Mouse (Mus musculus): Measurements from ENCODE around the gene Lrriq1. TPM values are rescaled to one million over a fixed set of nuclear protein-coding genes. Genes with fewer than 3 reads are reported as not detected.
A peak's percentile ranks its signal among the peaks of the same experiment; 100 is the strongest.

Gene Lrriq1
- polyA plus RNA-seq (2016; fragmentation: Nextera tagmentation; extraction: Ambion mirVana) = 1.1 TPM in 2 replicates

GRCm38 (mm10) chr10:103235707-103236459 lies at the start of gene Lrriq1:
Gene Lrriq1, minus strand, starts transcription at chr10:103236322.
- 0 out of 2 replicates have a peak within 1 kb of the TSS, but pooled peaks have one; percentile 17 for H3K27ac ChIP-seq (replicated peaks)
- H3K36me3 ChIP-seq = no peaks in the 10 kb centered on the region
- H3K27me3 ChIP-seq (ENCODE audit: low read depth, poor library complexity, severe bottlenecking) = no peaks in the 10 kb centered on the region
- peak within 1 kb of the TSS; percentile 74 for H3K4me3 ChIP-seq
- peaks cover 6% of the 10 kb centered on the region; the same call in 1 of the 2 replicates for H3K4me1 ChIP-seq
- WGBS = 8% methylated on average over 25 of the region's 25 CpGs
- no peaks in the 10 kb centered on the region for H3K9me3 ChIP-seq (replicated peaks)
- peak; percentile 77 for DNase-seq (ENCODE audit: low spot score)

- no peak for DNase-seq (ENCODE audit: low spot score)
- H3K4me3 ChIP-seq = no peak overlapping the region
- WGBS = 54% methylated on average over 5 of the region's 5 CpGs
- no peaks in the 10 kb centered on the region for H3K4me1 ChIP-seq
- no peaks in the 10 kb centered on the region for H3K27me3 ChIP-seq (ENCODE audit: low read depth, poor library complexity, severe bottlenecking)
- H3K9me3 ChIP-seq (replicated peaks) = no peaks in the 10 kb centered on the region
- H3K36me3 ChIP-seq = no peaks in the 10 kb centered on the region
- H3K27ac ChIP-seq (replicated peaks) = no peak overlapping the region
These were observed 18.0 kb upstream of the Lrriq1 start for GRCm38 (mm10) chr10:103253842-103254803.

- peaks cover 6% of the 10 kb centered on the region; the same call in 1 of the 2 replicates for H3K4me1 ChIP-seq
- peak overlapping the region; percentile 74 for H3K4me3 ChIP-seq
- DNase-seq (ENCODE audit: low spot score) = no peak
- H3K36me3 ChIP-seq = no peaks in the 10 kb centered on the region
- no peaks in the 10 kb centered on the region for H3K9me3 ChIP-seq (replicated peaks)
- 29% methylated on average over 4 of the region's 4 CpGs for WGBS
- H3K27ac ChIP-seq (replicated peaks) = no peak overlapping the region
- no peaks in the 10 kb centered on the region for H3K27me3 ChIP-seq (ENCODE audit: low read depth, poor library complexity, severe bottlenecking)
These were observed 294 bp upstream of the Lrriq1 start for GRCm38 (mm10) chr10:103236460-103236772.

DNA sequence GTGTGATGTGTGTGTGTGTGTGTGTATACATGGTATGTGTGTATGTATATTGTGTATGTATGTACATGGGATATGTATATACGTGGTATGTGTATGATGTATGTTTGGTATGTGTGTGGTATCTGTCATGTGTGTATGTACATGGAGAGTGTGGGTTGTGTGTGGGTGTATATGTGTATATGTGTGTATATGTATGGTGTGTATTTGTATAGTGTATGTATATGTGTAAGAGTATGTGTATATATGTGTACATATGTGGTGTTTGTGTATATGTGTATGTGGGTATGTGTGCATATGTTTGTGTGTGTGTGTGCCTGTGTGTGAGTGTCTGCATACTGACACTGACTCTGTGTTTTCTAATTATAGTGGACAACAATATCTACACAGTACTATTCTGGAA lies 9.5 kb downstream of the Lrriq1 start:
- WGBS = 86% methylated on average over 1 of the region's 1 CpGs
- no peaks in the 10 kb centered on the region for H3K36me3 ChIP-seq
- H3K4me1 ChIP-seq = no peaks in the 10 kb centered on the region
- no peak for DNase-seq (ENCODE audit: low spot score)
- H3K27me3 ChIP-seq (ENCODE audit: low read depth, poor library complexity, severe bottlenecking) = no peaks in the 10 kb centered on the region
- no peaks in the 10 kb centered on the region for H3K9me3 ChIP-seq (replicated peaks)
- H3K4me3 ChIP-seq = no peak overlapping the region
- H3K27ac ChIP-seq (replicated peaks) = no peak overlapping the region

- DNase-seq (ENCODE audit: low spot score) = no peak
- Histone ChIP-seq H3K27me3 (ENCODE audit: low read depth, poor library complexity, severe bottlenecking) (no peaks in the 10 kb centered on the region), H3K36me3 (no peaks in the 10 kb centered on the region), H3K4me3 (no peak overlapping the region), H3K27ac (replicated peaks) (no peak overlapping the region), H3K9me3 (replicated peaks) (no peaks in the 10 kb centered on the region), H3K4me1 (no peaks in the 10 kb centered on the region)
- WGBS = 71% methylated on average over 4 of the region's 4 CpGs
These were observed 41.3 kb downstream of the Lrriq1 start for GRCm38 (mm10) chr10:103194655-103195328.

DNA sequence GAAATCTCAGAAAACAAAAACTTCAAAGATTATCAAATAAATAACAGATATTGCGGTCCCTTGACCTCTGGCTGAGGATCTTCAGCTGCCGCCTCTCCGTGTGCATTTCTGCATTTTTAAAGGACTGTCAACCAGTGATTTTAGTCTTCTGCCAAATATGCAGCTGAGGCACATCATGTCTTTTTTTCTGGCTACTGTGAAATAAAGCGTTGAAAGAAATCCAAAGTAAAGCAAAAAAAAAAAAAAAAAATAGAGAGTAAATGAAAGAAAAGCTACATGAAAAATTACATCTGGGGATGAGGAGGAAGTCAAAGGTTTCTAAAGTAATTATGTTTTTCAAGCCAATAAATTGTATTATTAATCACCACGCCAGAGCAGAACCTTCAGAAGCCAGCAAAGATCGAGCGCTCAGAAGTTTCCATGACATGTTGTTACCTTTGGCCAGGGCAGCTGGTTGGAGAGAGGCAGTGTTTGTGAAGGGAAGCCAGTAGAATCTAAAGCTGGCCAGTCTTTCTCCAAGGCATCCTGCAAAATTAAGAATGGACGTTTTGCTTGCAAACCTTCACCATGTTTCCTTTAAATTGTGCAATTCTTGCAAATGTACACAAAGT lies 90.2 kb downstream of the Lrriq1 start:
- WGBS = 85% methylated on average over 8 of the region's 8 CpGs
- no peaks in the 10 kb centered on the region for H3K4me1 ChIP-seq
- H3K36me3 ChIP-seq = no peaks in the 10 kb centered on the region

DNA sequence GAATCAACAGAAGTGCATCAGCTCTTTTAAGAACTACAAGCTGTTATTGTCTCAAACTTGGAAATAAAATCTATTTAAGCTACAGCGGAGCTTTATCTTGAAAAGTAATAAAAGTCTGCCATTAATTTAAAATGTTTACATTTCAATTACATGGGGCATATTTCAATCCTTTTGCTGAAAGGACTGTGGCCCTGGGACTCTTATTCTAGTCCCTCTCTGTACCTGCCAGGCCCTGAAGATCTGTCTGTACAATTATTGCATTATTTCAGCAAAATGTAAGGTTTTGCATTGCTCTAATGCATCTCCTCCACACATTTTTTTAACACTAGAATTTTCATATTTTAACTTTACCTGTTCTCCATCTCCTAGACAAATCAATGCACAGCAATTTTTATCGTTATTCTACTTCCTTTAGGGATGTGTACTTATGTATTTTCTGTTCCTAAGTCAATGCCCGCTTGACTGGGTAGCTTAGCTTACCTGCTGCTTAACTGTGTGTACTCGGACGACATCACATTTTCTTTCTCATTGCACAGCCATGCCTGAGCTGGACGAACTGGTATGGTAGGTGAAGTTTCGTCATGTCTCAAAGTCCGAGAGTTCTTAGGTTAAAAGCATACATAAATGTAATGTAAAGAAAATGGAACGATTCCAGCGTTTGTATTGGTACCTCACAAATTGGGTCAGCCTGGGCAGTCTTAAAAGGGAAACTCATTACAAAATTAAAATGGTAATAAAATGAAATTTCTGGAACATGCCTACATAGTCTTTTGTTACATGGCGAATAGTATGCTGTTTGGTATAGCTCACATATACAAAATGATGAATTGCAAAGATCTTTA lies 91.0 kb downstream of the Lrriq1 start:
- 85% methylated on average over 11 of the region's 11 CpGs for WGBS
- DNase-seq (ENCODE audit: low spot score) = no peak
- no peak overlapping the region for H3K4me3 ChIP-seq
- no peaks in the 10 kb centered on the region for H3K27me3 ChIP-seq (ENCODE audit: low read depth, poor library complexity, severe bottlenecking)
- no peak overlapping the region for H3K27ac ChIP-seq (replicated peaks)
- no peaks in the 10 kb centered on the region for H3K4me1 ChIP-seq
- H3K36me3 ChIP-seq = no peaks in the 10 kb centered on the region
- H3K9me3 ChIP-seq (replicated peaks) = no peaks in the 10 kb centered on the region

More for the DNA sequence above, 90.2 kb downstream of the Lrriq1 start:
- Histone ChIP-seq H3K4me3 (no peak overlapping the region), H3K9me3 (replicated peaks) (no peaks in the 10 kb centered on the region), H3K27ac (replicated peaks) (no peak overlapping the region), H3K27me3 (ENCODE audit: low read depth, poor library complexity, severe bottlenecking) (no peaks in the 10 kb centered on the region)
- DNase-seq (ENCODE audit: low spot score) = no peak

DNA sequence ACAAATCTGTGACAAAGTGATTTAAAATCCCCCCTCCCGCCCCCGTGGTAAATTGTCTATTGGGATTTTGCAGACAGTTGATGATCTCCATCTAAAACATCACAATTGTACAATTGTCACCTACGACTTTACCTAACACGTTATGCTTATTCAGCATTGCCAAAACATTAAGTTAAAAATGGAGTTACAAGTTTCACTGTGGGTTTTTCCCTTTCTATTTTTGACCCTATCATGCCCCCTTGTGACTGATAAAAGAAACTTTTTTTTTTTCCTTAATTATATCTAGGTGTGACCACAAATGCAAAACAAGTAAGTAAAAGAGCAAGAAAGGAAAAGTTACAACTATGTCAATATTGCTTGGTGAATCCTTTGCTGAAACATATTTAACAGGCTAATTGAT lies 93.6 kb downstream of the Lrriq1 start:
- Histone ChIP-seq H3K27me3 (ENCODE audit: low read depth, poor library complexity, severe bottlenecking) (no peaks in the 10 kb centered on the region), H3K9me3 (replicated peaks) (no peaks in the 10 kb centered on the region), H3K4me3 (no peak overlapping the region), H3K27ac (replicated peaks) (no peak overlapping the region), H3K4me1 (no peaks in the 10 kb centered on the region), H3K36me3 (no peaks in the 10 kb centered on the region)
- 62% methylated on average over 4 of the region's 4 CpGs for WGBS
- no peak for DNase-seq (ENCODE audit: low spot score)

DNA sequence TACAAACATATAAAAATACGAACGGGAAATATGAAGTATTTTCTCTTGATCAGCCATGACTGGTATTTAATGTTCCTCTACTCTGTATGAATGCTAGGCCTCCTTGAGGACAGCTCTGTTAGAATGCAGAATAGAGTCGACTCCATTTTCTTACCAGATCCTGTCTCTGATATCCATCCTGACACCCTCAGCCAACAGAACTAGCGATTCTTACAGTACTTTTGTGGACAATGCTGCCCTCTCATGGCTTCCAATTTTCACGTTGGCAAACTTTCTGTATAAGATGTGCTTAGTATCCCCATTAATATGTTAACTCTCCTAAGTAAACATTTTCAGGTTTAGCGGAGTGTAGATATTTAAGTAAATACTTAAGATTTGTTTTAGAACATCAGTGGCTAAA lies 94.6 kb downstream of the Lrriq1 start:
- Histone ChIP-seq H3K4me3 (no peak overlapping the region), H3K27ac (replicated peaks) (no peak overlapping the region), H3K27me3 (ENCODE audit: low read depth, poor library complexity, severe bottlenecking) (no peaks in the 10 kb centered on the region), H3K36me3 (no peaks in the 10 kb centered on the region), H3K4me1 (no peaks in the 10 kb centered on the region), H3K9me3 (replicated peaks) (no peaks in the 10 kb centered on the region)
- WGBS = 52% methylated on average over 6 of the region's 6 CpGs
- no peak for DNase-seq (ENCODE audit: low spot score)

- Histone ChIP-seq H3K4me3 (no peak overlapping the region), H3K27me3 (ENCODE audit: low read depth, poor library complexity, severe bottlenecking) (no peaks in the 10 kb centered on the region), H3K36me3 (no peaks in the 10 kb centered on the region), H3K4me1 (no peaks in the 10 kb centered on the region), H3K27ac (replicated peaks) (no peak overlapping the region), H3K9me3 (replicated peaks) (no peaks in the 10 kb centered on the region)
- DNase-seq (ENCODE audit: low spot score) = no peak
- 73% methylated on average over 8 of the region's 8 CpGs for WGBS
These were observed 95.5 kb downstream of the Lrriq1 start for GRCm38 (mm10) chr10:103140609-103141008.

DNA sequence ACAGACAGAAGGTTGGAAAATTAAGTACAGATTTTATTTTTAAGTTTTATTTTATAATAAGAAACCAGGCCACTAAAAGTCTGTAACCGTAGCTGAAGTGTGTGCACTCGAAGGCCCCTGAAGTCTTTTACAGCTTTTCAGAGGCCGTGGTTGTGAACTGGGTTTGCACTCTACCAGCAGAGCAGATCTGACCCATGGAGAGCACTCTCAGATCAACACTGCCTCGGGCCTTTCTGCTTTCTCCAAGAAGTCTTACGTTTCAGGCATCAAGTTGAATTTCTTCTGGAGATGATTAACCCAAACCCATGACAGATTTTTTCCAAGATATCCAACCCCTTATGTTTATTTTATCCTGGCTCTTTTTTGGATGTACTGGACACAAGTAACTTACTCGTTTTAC lies 121.5 kb downstream of the Lrriq1 start:
- 72% methylated on average over 6 of the region's 6 CpGs for WGBS
- H3K9me3 ChIP-seq (replicated peaks) = no peaks in the 10 kb centered on the region
- H3K4me3 ChIP-seq = no peak overlapping the region
- no peak for DNase-seq (ENCODE audit: low spot score)
- H3K36me3 ChIP-seq = no peaks in the 10 kb centered on the region
- H3K4me1 ChIP-seq = no peaks in the 10 kb centered on the region
- no peak overlapping the region for H3K27ac ChIP-seq (replicated peaks)
- no peaks in the 10 kb centered on the region for H3K27me3 ChIP-seq (ENCODE audit: low read depth, poor library complexity, severe bottlenecking)

Data from midbrain, embryonic 10.5 days (tissue).